Mouse (Mus musculus): ENCODE measurements around the gene Ticam1.

GRCm38 (mm10) chr17:56233818-56234469, 42.6 kb downstream of the Ticam1 start:
- no peak for TF ChIP-seq GATA1 (IDR thresholded peaks at IDR 0.05; ENCODE audit: low read length)
- no peak for TF ChIP-seq TAL1 (IDR thresholded peaks at IDR 0.05; ENCODE audit: low read length)
